Mouse (Mus musculus): ENCODE measurements around the gene Usp36.

The Usp36 gene

GRCm38 (mm10) chr11:118298810-118299209, 8.8 kb upstream of the Usp36 start:
- DNase-seq (ENCODE audit: extremely low spot score) = no peak

GRCm38 (mm10) chr11:118297967-118298366, 7.9 kb upstream of the Usp36 start:
- DNase-seq (ENCODE audit: extremely low spot score) = no peak

DNA sequence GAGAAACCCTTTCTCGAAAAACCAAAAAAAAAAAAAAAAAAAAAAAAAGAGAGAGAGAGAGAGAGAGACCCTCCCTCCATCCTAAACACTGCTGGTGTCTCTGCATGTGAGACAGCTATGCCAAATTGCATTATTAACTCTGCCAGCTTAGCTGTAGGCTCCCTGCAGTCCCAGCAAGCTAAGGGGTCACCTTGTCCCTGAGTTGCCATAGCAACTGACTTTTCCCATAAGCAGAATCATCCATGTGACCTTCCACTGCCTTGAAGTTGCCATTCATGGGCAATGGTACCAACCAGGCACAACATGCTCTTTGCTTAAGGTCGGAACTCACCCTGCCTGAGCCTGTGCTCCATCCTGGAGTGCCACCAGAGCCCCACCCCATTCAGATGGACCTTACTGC, 5.0 kb upstream of the Usp36 start:
- no peak for DNase-seq (ENCODE audit: extremely low spot score)

DNA sequence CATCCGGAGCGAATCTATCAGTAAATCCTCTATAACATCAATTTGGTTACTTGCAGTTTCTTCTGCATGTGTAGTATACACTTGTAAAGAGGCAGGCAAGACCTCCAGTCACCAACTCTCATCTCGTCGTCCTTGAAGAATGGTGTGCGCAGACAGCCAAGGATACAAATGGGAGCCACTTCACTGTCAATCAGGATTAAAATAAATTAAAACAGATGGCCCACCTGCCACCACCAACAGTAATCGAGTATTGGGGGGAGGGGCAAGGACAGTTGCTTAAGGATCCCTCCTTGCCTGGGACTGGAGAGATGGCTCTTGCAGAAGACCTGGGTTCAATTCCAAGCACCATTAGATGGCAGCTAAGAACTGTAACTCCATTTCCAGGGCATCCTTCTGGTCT, 2.6 kb upstream of the Usp36 start:
- DNase-seq (ENCODE audit: extremely low spot score) = no peak

DNA sequence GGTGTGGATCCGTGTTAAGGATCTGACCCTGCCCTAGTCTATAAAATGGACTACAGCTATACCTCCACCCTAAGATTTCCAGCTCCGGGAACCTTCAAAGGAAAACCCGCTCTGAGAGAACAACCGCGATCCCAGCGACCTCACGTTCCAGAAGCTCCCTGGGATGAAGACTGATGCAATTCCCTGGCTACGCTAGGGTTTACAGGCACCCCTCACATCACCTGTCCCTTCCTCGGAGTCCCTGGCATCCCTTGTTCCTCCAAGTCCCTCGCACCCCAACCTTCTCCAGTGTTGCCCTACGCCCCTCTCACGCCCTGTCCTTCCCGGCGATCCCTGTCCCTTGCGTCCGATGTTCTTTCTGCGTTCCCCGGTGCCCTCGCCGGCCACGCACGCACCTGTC, 482 bp downstream of the Usp36 start:
- DNase-seq (ENCODE audit: extremely low spot score) = no peak

DNA sequence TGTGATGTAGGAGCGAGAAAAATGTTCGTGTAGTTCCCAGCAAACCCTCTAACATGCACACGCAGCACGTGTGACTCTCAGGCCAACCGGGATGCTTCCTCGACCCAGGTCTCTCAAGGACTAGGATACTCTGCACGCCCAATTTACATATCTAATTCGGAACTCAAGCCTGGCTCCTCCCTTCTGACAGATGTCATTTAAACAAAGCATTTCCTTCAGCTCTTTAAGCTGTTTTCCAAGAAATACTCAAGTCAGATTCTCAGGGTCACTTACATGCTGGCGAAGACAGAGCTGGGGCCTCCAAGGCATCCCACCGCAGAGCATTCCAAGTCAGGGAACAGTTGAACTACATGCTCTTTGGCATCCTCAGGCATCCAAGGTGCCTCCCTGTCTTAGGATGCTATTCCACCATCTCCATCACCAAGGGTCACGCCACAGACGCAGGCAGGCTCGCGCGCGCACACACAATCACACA, 970 bp downstream of the Usp36 start:
- peak; percentile 17 for DNase-seq (ENCODE audit: extremely low spot score)

GRCm38 (mm10) chr11:118287573-118287972, 2.5 kb downstream of the Usp36 start:
- DNase-seq (ENCODE audit: extremely low spot score) = no peak

DNA sequence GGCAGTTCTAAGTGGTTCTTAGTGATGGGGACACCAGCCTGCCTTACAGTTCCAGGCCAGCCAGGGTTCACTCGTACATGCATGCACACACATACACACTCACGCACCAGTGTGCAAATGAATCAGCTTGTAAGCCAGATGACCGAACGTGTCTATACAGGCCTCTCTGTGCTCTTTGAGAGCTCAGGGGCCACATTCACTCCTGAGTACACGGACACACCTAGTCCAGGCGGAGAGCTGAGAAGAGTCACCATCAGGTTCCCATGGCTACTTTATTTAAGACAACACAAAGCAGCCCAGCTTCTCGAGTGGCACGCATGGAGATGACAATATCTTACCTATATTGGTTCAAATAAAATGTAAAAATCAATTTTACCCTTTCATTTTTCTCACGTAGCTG, 3.6 kb downstream of the Usp36 start:
- DNase-seq (ENCODE audit: extremely low spot score) = no peak

- DNase-seq (ENCODE audit: extremely low spot score) = no peak
Measured at GRCm38 (mm10) chr11:118285791-118286190, 4.3 kb downstream of the Usp36 start.

DNA sequence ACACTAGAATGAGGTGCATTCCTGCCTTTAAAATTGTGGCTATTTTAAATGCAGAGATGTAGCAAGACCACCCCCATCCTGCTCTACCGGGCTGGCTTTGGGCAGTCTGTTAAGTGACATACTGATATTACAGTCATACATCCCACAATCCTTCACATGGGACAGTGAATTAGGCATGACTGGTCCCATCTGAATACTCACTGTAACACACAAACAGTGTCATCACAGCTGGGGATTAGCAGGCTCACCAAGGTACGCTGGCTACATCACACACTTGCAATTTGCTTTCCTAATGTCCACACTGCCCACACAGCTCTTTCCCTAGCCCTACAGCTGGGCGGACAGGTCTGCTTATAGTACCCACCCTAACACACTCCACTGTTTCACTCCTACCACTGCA, 9.8 kb downstream of the Usp36 start:
- no peak for DNase-seq (ENCODE audit: extremely low spot score)

DNA sequence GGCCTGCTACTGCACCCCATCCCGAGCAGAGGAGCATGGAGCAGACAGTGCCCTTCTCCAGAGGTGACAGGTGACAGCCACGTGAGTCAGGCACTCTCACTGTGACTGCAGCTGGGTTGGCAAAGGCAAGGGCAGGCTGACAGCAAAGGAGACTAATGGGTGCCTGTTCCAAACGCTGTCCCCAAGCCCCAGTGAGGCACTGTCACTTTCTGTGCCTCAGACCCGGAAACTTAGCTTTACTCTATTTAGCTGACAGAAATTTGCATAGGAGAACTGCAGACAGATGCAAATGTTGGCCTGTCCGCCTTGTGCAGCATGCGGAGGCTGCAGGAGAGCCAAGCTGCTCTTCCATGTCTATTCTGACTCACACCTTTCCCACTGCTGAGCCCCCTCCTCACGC, 13.7 kb downstream of the Usp36 start:
- DNase-seq (ENCODE audit: extremely low spot score) = no peak

DNA sequence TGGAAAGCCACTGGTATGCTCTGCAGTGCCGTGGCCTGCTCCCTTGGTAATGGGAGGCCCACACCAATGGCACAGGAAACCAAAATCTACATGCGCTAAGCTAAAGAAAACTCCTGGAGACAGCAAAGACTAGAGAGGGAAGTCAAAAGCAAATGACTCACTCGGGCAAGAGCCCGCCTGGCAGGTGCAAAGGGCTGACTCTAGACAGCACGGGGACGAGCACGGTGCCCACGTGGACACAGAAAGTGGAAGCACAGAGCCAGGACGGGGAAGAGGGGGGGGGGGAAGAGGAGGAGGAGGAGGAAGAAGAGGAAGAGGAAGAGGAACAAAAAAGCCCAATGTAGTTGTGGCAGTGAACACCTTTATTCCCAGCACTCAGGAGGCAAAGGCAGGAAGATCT, 15.0 kb downstream of the Usp36 start:
- DNase-seq (ENCODE audit: extremely low spot score) = no peak

DNA sequence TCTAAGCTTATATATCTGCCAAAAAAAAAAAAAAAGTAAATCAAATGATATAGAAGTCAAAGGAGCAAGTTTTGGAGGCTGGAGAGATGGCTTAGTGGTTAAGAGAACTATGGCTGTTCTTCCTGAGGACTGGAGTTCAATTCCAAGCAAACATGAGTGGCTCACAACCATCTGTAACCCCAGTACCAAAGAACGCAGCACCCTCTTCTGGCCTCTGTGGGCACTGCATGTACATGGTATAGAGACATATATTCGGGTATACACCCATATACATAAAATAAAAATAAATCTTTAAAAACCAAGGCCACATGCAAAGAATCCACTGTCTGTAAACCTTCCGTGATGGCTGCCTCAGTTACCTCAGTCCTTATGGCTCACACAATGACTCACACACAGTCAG, 20.2 kb downstream of the Usp36 start:
- DNase-seq (ENCODE audit: extremely low spot score) = no peak

DNA sequence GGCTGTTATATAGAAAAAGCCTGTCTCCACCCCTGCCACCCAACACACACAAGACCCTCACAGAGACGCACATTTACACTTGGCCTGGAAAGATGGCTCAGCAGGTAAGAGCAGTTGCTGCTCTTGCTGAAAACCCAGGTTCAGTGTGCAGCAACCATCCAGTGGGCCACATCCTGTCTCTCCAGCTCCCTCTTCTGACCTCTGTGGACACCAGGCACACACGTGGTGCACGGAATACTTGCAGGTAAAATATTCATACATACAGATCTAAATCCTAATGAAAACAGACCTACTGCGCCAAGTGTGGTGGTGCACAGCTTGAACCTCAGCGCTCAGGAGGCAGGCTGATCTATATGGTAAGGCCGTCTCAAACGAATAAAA, 23.4 kb downstream of the Usp36 start:
- DNase-seq (ENCODE audit: extremely low spot score) = no peak

- DNase-seq (ENCODE audit: extremely low spot score) = no peak
Measured at GRCm38 (mm10) chr11:118266044-118266665, 23.9 kb downstream of the Usp36 start.

GRCm38 (mm10) chr11:118265621-118266020, 24.4 kb downstream of the Usp36 start:
- DNase-seq (ENCODE audit: extremely low spot score) = no peak

DNA sequence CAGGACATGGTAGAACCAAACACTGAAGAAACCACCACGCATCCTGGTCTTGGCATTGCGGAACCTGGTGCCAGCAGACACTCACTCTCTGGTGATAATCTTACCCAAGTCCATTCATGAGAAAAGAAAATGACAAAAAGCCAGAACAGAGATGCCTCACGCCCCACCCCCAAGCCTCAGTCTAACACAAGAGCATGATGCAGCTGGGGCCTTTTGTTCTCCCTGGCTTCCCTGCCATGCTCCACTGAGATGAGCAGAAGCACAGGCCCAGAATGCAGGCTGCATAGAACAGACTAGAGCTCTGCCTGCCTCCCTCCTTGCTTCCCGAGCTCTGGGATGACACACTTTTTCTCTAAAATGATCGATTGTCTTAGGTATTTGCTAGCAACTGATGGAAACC, 26.9 kb downstream of the Usp36 start:
- no peak for DNase-seq (ENCODE audit: extremely low spot score)

- no peak for DNase-seq (ENCODE audit: extremely low spot score)
Measured at GRCm38 (mm10) chr11:118260081-118260480, 30.0 kb downstream of the Usp36 start.

DNA sequence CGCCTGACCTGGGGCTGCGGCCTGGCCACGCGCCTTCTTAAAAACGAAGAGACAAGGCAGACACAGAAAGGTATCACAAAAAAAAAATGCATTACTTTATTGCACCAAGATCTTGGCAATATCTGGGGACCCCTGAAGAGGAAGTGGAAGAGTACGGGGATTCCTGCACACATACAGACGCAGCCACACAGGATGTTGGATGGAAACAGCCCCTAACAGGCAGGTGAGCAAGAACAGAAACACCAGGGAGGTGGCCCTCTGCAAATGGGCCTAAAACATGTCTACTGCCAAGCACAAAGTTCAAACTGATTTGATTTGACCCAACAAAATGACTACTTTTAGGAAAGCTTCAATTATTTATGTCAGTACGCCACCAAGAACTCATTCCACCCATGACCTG, 30.5 kb downstream of the Usp36 start:
- no peak for DNase-seq (ENCODE audit: extremely low spot score)

GRCm38 (mm10) chr11:118256371-118256770, 33.7 kb downstream of the Usp36 start:
- DNase-seq (ENCODE audit: extremely low spot score) = no peak

GRCm38 (mm10) chr11:118254159-118254951, 35.7 kb downstream of the Usp36 start:
- no peak for DNase-seq (ENCODE audit: extremely low spot score)

GRCm38 (mm10) chr11:118253447-118254158, 36.4 kb downstream of the Usp36 start:
- no peak for DNase-seq (ENCODE audit: extremely low spot score)

GRCm38 (mm10) chr11:118249012-118249383, 41.0 kb downstream of the Usp36 start:
- DNase-seq (ENCODE audit: extremely low spot score) = no peak
